Mouse (Mus musculus) ovary, postnatal 14 days (tissue): Measurements from ENCODE around the gene Ablim2.

ENCODE experiments used
- DNase-seq: peaks from one replicate; pipeline ENCODE4 v3.0.0; 2022; ENCODE audit warnings: low spot score

Gene Ablim2

DNA sequence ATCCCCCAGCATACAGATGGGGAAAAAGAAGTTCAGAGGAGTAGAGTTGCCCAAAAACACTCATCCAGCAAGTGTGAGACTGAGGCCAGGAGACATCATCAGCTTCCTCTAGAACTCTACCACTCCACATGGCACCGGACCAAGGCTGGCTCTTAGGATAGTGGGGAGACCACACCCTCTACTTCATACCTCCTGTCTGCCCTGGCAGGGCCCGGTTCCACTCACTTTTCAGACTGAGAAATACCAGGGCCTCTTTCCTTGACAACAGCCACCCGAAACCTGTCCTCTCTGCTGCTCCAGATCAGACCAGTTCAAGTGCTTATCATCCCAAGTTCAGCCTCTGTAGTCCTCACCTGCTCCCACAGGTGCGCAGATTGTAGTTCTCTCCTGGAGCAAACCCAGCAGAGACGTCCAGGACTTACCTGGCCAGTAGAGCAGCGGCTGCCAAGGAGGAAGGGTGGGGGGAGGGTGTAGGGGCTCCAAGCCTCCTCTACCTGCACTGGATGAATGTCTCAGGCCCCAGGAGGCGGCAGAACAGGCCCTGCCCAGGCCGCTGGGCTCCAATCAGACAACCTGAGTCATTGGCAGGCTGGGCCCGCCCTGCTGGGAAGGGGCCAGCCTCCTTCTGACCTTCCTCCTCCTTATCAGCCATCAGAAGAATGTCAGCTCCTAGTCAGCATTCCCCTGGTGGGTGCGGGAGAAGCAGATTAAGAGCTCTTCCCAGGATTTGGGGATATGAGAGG is 18.0 kb upstream of the Ablim2 start, which contains the start of gene Sh3tc1:
TSS of gene Sh3tc1 (minus strand) at position 452 of the 743 bp plus-strand sequence.
- no peak for DNase-seq

DNA sequence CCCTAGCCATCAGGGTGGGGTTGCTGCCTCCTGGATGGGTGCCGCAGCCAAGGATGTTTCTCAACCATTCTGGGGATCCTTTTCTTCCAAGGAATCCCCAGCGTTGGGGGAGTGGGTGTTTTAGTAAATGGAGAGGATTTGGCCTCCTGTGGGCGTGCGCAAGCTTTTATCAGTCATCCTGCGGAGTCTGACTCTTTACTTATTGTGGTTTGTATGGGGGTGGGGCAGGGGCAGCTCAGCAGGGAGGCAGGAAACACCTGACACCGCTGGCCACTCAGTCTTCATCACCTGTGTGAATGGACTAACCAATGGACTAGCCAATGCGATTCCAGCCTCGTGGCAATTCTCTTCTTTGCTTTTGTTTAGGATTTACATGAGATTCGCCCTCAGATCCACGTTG is 17.0 kb upstream of the Ablim2 start:
- DNase-seq: no peak

DNA sequence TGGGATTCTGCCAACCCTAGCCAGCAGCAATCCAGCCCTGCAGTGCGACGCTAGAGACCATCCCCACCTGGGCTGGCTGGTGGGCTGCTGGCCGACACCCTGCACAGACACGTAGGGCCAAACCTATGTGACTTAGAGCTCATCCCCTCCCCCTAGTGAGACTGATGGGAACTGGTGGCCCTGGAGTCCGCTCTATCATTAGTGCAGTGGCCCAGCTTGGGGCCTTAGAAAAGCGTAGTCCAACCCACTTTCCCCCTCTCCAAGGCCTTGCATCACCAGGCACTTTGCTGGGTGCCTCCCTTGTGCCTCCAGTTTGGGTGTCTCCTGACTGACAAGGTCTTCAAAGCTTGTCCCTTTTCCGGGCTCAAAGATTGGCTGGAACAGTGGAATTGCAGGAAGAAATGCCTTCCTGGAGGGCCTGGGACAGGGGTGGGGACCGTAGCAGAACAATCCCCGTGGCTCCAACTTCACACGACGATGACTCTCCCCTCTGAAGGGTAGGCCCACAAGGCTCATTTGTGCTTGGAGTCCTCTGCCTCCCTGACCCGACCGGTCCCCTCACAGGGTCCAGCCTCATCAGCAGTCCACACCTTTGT is 16.4 kb upstream of the Ablim2 start:
- no peak for DNase-seq

DNA sequence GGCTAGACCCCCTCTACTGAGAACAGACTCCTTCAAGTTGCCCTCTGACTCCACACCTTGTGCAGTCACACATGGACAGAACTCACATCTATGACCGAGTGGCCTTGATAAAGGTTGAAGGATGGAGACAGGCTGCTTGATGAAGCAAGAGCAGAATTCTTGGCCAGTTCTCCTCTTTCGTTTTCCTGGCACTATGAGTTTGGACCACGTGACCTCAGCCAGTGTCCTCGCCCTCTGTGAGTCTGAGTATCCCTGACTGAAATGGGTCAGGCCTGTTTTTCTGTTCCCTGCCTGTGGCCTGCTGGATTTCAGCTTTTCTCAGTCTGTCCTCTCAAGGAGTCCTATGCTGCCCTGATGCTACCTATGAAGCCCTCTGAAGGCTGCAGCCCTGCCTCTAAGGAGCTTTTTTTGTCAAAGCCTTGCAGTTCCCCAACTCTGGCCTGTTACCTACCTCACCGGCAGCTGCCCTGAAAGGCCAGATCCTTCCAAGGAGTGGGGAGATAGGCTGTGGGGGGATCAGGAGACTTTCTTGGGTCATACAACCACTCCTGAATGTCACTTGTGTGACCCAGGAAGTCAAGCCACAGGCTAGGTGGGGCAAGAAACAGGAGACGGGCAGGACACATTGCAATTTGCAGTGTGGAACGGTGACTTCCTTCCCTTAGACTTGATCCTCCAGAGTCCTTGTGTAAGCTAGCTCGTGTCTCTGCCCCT is 14.3 kb upstream of the Ablim2 start:
- peak; percentile 26 for DNase-seq

DNA sequence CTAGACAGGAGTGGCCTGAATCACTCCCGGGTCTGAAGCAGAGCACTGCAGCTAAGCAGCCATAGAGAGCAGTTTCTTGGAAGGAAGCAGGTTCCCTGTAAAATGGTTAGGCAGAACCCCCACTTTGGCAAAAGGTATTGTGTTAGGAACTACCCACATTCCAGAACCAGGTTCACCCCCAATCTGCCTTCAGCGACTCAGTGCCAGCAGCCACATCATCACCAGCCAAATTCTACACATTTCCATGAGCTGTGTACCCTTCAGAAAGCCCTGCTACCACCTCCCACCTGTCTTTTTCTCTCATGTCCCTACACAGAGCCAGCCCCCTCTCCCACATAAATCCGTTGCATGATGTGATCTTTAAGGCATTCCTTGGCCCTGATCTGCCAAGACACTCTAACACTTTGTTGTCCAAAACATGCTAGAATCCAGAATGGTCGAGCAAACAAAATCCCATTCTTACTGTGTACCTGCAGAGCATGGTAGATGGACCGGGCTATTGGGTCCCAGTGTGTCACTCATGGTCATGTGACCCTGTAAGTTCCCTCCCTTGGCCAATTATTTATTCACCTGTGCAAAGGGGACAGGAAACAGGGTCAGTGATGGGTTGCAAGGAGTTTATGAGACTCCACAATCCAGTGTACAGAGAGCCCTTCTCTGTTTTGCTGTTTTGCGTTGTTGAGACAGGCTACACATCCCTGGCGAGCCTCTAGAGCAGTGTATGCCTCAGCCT is 13.5 kb upstream of the Ablim2 start:
- DNase-seq: no peak

DNA sequence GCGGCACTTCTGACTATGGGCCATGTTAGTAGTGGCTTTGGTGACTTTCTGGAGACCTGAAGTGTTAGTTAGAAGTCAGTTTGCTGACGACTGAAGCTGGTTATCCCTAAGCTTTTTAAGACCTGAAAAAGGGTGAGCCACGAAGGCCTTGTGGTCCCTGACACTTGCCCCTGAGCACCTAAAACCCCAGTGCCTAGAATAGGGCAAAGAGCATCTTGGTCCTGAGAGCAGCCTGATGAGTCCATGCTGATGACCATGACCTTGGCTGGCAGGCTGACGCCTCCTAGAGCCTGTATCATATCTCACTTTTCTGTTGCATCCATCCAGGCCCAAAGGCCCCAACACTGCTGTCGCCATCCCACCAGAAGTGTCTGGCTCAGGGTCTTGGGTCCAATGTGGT is 12.3 kb upstream of the Ablim2 start:
- DNase-seq: no peak

DNA sequence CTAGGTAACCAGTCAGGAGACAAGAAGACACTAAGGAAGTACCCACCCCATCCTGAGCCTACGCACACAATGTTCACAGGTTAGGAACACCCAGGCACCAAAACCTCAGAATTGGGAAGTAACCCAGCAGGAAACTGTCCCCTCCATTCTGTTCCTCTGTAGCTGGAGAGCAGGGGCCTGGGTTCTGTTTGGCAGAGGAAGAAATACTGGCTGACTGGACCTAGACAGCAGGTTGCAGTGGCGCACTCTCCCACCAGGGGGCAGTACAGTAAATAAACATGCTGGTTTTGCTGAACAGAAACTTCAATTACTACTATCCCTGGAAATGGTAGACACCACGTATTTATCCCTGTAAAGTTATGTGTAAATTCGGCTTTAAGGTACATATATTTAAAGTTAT is 10.8 kb upstream of the Ablim2 start:
- DNase-seq: peak; percentile 71

DNA sequence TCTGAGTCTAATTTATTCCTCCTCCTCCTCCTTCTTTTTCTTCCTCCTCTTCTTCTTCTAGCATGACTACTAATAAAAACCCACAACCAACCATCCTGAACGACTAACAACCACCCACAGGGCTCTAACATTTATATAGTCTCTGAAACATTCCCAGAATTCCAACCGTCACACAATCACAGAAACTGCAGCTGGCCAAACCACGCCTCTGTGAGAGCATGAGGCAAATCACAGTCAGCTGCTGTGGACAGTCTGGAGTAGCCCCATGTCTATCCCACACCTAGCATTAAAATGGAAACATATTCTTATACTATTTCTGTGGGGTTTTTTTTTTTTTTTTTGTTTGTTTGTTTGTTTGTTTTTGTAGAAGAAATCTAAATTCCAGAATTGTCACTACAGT is 8.3 kb upstream of the Ablim2 start:
- no peak for DNase-seq

DNA sequence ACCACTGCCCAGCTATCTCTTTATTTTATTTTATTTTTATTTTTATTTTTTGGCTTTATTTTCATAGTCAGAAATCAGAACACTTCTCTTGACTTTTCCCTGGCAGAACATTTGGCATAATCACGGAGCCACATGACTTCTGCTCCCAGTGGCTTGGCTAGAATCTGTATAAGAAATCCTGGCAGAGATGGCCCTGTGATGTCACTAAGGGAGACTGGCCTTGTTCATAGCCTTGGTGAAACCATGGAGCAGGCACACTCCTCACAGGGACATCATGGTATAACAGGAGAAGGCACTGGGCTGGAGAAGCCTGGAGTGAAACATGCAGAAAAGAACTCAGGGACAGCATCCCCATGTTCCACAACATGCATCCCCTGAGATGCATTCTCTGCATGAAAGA is 7.7 kb upstream of the Ablim2 start:
- no peak for DNase-seq

DNA sequence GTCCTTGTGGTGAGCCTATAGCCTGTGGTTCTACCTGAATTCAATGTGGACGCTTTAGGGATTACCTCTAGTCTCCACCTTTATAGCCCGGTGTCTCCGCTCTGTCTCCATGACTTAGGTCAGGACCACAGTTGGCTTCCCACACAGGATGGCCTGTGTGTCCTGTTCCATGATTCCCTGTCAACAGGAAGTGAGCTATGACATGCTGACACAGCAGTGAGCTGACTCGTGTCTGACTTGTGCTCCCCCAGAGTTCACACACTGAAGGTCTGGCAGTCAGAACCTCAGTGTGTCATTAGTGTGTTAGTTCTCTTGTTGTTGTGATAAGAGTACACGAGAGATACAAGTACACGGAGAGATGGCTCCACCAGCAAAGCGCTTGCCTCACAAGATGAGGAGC is 6.7 kb upstream of the Ablim2 start:
- no peak for DNase-seq

DNA sequence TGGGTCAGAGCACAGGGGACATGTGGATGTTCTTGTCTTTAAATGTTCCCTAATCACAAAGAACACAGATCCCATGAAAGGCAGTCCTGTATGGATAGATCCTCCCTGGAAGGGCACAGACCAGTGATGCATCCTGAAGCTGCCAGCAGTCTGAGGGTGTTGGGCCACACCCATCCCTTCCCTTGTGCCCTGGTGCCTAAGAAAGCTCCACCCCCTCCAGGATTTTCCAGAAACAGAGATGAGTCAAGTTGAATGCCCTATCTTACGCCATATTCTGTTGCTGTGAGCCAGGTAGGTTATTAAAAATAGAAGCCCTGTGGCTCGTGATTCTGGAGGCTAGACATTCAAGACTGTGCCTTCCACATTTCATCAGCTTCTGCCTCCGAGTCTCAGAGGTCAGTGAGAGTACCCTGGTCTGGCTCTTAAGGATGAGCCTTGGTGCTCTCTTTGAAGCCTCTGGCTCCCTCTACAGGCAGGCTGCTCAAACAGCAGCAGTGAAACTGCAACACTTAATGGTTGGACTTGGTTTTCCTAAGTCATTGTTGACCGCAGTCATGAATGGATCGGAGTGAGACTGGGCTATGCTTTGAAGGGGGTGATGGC is 2.4 kb upstream of the Ablim2 start:
- DNase-seq: peak; percentile 48

DNA sequence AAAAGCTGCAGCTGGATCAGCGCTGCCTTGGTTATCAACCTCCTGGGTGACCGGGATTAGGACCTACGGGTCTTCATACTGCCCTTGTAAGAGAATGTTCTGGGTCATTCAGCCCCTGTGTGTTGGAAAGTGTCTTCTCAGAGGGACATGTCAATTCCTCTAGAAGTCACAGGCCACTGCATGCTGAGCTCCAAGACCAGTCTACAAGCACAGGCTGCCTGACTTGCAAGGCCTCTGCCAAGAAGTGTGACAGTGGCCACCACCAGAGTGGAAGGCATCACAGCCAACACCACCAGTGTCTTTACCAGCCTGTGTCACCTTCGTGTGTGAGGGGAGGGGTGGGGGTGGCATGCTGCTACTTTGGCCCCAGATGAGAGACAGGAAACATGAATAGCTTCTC is 1.7 kb upstream of the Ablim2 start:
- no peak for DNase-seq

DNA sequence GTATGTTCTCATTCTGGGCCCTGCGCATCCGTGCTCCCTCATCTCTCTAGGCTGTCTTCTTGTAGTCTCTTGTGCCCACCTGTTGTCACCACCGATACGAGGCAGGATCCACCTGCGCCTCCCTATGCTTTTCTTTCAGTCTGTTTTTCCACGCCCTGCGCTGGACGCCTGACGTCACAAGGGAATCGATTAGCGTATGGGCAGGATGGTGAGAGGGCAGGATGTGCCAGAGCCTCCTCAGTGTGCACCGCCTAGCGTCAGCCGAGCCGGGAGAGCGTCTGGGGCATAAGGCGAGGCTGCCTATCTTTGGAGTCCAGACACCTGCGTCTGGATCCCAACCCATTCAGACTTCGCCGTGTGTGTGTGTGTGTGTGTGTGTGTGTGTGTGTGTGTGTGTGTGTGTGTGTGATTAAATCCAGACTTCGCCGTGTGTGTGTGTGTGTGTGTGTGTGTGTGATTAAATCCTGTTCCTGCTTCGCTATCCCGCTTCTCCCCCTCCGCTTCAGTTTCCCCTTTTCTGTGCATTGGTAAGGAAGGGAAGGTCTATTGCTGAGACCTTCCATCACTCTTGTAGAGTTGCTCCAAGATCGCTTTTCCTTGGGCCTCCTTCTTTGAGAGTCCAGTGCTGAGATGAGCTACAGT is 562 bp upstream of the Ablim2 start:
- DNase-seq: no peak

DNA sequence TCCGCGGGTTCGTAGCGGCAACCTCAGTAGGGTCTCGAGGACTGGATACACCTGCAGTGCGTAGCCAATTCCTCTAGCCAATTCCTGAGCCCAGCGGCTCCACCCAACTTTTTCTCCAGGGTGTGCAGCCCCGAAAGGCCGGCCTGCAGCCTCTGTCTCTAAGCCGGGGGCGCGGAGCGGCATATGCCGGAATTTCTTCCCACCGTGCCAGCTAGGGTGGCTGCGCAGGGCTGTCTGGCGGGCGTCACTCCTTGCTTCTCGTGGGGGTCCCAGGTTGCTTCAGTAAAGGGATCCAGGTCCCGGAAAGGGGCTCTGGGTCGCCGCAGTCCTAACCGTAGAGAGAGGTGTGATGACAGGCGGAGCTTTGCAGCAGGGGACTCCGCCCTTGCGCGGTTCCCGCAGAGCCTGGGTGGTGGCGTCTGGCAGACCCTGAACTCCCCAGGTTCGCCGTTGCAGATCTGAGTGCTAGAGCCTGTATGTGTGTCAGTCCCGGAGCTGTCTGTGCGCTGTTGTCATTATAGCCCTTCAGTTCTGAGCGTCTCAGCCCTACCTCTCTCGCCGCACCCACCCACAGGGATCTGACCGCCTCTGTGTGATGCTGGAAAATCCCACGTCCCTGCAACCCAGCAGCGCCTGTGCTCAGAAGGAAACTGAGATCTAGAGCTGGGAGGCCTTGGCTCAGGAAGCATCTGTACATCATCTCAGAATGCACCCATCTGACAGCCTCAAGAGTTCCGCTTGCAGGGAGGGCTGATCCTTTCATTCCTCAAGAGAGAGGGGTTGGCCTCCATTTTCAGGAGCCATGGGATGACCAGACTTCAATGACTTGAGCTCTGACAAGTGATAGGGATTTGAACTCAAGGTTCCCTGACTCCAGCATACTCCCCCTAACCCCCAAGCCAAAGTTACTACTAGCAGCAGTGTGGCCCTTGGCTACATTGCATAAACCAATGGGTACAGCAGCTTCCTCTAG is 687 bp downstream of the Ablim2 start:
- no peak for DNase-seq

DNA sequence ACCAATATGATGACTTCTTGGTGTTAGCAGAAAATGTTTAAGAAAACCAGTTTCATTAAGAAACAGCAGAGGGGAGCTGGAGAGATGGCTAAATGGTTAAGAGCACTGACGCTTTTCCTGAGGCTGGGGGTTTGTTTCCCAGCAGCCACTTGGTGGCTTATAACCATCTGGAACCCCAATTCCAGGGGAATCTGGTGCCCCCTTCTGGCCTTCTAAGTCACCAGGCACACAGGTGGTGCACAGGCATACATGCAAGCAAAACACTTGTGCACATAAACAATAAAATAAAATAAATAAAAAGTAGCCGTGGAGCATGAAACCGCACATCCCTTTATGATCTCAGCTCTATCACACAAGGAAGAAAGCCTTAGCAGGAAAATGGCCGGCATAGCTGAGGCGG is 3.6 kb downstream of the Ablim2 start:
- DNase-seq: no peak

DNA sequence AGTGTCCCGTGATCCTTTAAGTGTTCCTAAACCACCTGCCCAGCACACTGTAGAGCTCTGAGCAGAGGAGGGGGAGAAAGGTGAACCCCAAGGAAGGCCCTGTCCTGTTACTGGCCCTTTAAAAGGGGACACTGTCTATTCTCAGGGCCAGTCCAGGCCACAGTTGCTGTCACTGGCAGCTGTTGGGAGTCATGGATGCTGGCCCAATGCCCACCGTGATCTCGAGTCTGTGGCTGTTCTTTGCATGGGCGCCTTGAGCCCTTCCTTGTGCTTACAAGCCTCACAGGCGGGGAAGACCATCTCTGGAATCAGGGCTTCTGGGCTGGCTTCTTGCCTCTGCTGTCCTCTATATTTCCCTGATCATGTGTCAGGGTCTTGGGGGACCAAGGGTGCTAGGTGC is 4.7 kb downstream of the Ablim2 start:
- no peak for DNase-seq

DNA sequence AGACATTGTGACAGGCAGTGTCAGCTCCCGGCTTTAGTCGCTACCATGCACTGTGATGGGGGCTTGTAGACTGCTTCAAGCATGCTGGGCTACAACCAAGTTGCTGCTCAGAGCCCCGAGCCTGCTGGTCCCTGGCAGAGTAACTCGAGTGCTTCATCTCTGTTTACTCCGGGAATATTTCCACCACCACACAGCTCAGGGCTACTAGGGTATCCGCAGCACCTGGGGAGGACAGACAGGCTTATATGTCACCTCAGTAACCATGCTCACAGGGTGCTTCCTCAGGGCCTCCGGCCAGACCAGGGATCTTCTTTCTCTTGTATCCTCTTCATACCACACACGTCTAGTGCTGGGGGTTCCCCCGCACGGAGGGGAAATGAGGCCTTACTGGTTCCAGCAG is 5.2 kb downstream of the Ablim2 start:
- no peak for DNase-seq

DNA sequence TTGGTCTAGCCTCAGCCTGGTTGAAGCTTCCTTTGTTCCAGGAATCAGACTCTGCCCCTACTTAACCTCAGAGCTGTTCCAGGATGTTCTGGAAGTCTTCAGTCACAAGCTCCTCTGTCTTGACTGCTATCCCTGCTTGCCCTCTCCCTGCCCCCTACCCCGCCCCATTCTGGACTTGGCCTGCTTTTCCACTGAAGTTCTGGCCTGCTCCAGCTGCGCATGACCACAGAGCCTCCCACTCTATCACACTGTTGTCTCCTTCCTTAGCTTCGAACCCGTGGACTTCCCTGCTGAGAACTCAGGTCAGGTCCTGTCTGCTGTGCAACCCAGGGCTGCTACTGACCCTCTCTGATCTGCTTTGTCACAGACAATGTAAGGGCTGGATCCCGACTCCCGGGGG is 8.2 kb downstream of the Ablim2 start:
- no peak for DNase-seq

DNA sequence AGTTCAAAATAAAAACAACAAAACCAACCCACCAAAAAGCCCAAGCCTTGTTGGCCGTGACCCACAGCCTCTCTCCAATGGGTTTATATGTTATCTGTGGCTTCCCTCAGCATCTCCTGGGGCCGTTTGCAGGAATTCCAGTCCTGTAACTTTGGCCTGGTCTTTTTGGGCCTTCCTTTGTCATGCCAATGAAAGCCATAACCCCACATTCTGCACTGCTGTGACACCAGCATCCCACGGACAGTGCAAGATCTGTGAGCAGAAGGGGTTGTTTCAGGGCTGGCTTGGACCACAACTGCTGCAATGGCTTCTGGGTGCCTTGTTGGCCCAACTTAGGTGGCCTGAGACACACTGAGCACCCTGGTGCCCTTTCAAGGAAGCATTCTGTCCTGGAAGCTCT is 10.8 kb downstream of the Ablim2 start:
- no peak for DNase-seq

DNA sequence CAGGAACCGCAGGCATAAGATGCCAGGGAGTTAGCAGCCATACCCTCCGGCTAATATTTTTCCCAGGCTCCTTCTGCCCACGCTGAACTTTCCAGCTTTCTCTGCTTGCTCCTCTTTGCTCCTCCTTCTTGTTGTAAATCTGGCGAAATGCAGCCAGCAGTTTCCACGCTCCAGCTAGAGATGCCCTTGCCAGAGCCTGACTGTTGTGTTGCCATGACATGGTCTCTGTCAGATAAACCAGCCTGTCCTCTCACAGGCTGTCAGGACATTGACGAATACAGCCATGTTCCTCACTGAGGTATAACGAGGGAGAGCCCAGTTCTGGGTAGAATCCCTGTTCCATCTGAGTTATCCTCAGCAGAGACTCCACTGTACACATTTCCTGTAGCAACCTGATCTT is 11.3 kb downstream of the Ablim2 start:
- no peak for DNase-seq

DNA sequence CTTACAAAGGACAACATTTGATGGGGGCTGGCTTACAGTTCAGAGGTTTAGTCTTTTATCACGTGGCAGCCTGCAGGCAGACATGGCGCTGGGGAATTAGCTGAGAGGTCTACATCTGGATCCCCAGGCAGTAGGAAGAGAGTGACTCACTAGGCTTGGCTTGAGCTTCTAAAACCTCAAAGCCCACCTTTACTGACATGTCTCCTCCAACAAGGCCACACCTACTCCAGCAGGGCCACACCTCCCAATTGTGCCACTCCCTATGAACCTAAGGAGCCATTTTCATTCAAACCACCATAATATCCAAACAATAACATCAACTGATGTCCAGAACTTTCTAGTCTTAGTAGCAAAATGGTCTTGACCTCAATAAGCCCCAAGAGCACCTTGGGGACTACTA is 12.6 kb downstream of the Ablim2 start:
- DNase-seq: no peak
